Mouse (Mus musculus) midbrain, postnatal 0 days (tissue): ENCODE data around the gene Agbl4. TPM values are rescaled to one million over a fixed set of nuclear protein-coding genes. Genes with fewer than 3 reads are reported as not detected.
A peak's percentile ranks its signal among the peaks of the same experiment; 100 is the strongest.

Source experiments
- ATAC-seq: fragments of 200-750 bp; cut with Nextera tagmentation; 2 replicates; pipeline ENCODE4 v1.8.0; 2017; ENCODE audit warnings: moderate number of reproducible peaks, mild to moderate bottlenecking, moderate TSS enrichment, moderate library complexity; ENCODE audit not compliant: low FRiP score
- DNase-seq: peaks from one replicate; pipeline ENCODE4 v3.0.0-alpha.2; 2015; ENCODE audit warnings: low spot score
- H3K27ac ChIP-seq: fragments of 300-500 bp; sonication (generic); 2 replicates; pipeline ENCODE4 v1.5.1; 2014; ENCODE audit warnings: low read depth, mild to moderate bottlenecking, low read length, mixed read lengths
- H3K27me3 ChIP-seq: fragments of 300-500 bp; sonication (generic); 2 replicates; pipeline ENCODE4 v1.6.1; 2014; ENCODE audit warnings: low read length, control low read depth, mixed read lengths; ENCODE audit not compliant: insufficient read depth
- H3K36me3 ChIP-seq: fragments of 300-500 bp; sonication (generic); 2 replicates; pipeline ENCODE4 v1.6.1; 2014; ENCODE audit warnings: low read length, control low read depth, mixed read lengths; ENCODE audit not compliant: insufficient read depth
- H3K4me1 ChIP-seq: fragments of 300-500 bp; sonication (generic); 2 replicates; pipeline ENCODE4 v1.6.1; 2014; ENCODE audit warnings: mild to moderate bottlenecking, control low read depth, antibody characterized with exemption, low read length, mixed read lengths; ENCODE audit not compliant: insufficient read depth
- H3K4me2 ChIP-seq: fragments of 300-500 bp; sonication (generic); 2 replicates; pipeline ENCODE4 v1.6.1; 2014; ENCODE audit warnings: low read depth, mild to moderate bottlenecking, low read length, mixed read lengths; ENCODE audit not compliant: poor library complexity, severe bottlenecking
- H3K4me3 ChIP-seq: fragments of 300-500 bp; sonication (generic); 2 replicates; pipeline ENCODE4 v1.5.1; 2014; ENCODE audit warnings: low read depth, mild to moderate bottlenecking, low read length, moderate library complexity
- H3K9ac ChIP-seq: fragments of 300-500 bp; sonication (generic); replicated peaks from 2 replicates; pipeline ENCODE4 v1.6.1; 2014; ENCODE audit warnings: mild to moderate bottlenecking, low read length, moderate library complexity, mixed read lengths; ENCODE audit not compliant: poor library complexity, severe bottlenecking
- H3K9me3 ChIP-seq: fragments of 300-500 bp; sonication (generic); 2 replicates; pipeline ENCODE4 v1.6.1; 2016; ENCODE audit warnings: low read length, control low read depth
- CTCF ChIP-seq: IDR thresholded peaks from 2 replicates; pipeline ENCODE4 v1.5.1; 2016; ENCODE audit warnings: antibody characterized with exemption, mild to moderate bottlenecking
- WGBS: fragments of 180-500 bp; shearing (Covaris S2); extraction: QIAGEN DNeasy Blood & Tissue Kit; methylation state at CpG from one replicate; pipeline ENCODE4 v1.1.7; 2014; 5-methylcytosine and 5-hydroxymethylcytosine counted together
- polyA plus RNA-seq: library from polyadenylated mRNA; unstranded; fragments of >200 nt; fragmentation: Nextera tagmentation; extraction: Ambion mirVana; gene quantifications from 2 replicates; pipeline ENCODE4 v1.2.1, GENCODE M21; 2015
- total RNA-seq: library from RNA; depleted of rRNA; stranded (reverse); fragments of >200 nt; gene quantifications from 2 replicates; pipeline ENCODE4 v1.2.3, GENCODE M21; 2014

Agbl4 gene
- total and polyA plus RNA-seq, 2 experiments from 2014 or later = 5.0 to 9.2 TPM

DNA sequence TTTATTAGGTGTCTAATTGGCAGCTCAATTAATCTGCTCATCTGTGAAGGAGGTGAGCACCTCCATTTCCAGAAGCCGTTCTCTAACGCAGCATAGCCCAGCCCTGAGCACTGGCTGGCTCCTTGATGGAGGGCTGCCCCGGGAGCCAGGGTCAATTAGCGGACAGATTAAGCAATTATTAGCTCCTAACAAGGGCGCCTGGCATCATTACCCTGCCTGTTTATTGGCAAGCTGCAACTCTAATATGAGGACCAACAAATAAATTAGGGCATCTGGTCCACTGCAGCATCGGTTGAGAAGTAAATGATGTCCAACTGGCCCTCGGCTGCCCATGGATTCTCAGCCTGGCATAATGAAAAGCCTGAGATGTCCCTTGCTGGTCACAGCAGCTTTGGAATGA is 1148.5 kb downstream of the Agbl4 start:
- Histone ChIP-seq H3K9me3 (no peaks in the 10 kb centered on the region), H3K4me3 (no peak overlapping the region), H3K9ac (no peak overlapping the region), H3K4me2 (no peak overlapping the region), H3K27ac (no peak overlapping the region), H3K4me1 (no peaks in the 10 kb centered on the region), H3K36me3 (no peaks in the 10 kb centered on the region), H3K27me3 (no peaks in the 10 kb centered on the region)
- no peak for TF ChIP-seq CTCF
- ATAC-seq (no peak), DNase-seq (peak; percentile 21)
- WGBS = 77% methylated on average over 7 of the region's 7 CpGs

DNA sequence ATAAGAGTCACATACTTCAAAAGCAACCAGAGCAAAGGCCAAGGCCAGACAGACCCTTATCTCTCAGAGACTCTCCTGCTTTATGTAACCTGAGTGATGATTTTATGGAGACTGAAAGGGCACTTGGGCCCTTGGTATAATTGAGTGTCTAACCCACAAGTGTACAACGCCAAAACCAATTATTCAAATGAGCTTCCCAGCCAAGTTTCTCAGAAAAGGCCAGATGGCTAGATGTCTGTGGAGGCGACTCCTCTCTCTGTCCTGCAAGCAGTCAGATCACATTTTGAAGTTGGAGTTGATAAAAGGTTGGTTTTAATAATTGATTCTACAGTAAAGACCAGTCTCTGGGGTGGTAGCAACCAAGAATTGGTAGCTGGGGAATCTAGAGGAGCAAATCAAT is 1158.0 kb downstream of the Agbl4 start:
- no peak overlapping the region for H3K9ac ChIP-seq
- no peak overlapping the region for H3K4me2 ChIP-seq
- H3K4me3 ChIP-seq = no peak overlapping the region
- H3K9me3 ChIP-seq = no peaks in the 10 kb centered on the region
- no peaks in the 10 kb centered on the region for H3K36me3 ChIP-seq
- H3K4me1 ChIP-seq = no peaks in the 10 kb centered on the region
- WGBS = 70% methylated on average over 2 of the region's 2 CpGs
- DNase-seq = no peak
- TF ChIP-seq CTCF = no peak
- H3K27ac ChIP-seq = no peak overlapping the region
- ATAC-seq = no peak
- H3K27me3 ChIP-seq = no peaks in the 10 kb centered on the region

DNA sequence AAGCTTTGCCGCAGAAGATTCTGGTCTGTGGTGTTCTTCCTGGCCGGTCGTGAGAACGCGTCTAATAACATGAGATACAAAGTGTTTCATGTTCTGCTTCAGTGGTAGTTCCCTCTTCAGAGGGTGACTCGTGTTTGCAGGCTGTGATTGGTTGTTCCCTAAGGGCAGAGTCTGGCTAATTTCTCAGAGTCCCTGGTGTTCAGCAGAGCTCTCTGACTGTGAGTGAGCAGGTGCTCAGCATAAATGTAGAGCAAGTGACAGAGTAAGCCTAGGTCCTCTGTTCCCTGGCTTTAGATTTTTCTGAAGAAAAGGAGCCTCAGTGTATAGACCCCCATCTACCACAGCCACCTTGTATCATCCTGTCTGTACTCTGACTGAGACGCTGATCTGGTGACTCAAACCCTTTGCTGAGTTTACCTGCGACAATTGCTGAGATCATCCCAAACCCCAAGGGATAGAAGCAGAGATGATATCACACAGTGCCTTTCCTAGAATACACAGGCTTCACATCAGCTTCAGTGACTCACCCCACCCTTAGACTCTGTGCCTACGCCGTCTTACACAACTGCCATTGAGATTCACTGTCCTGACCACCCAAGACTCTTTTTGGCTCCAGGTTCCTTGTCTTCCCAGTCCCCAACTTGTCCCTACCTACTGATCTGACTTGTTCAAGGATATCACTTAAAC is 1179.8 kb downstream of the Agbl4 start:
- Histone ChIP-seq H3K27ac (no peak overlapping the region), H3K36me3 (no peaks in the 10 kb centered on the region), H3K9ac (no peak overlapping the region), H3K27me3 (no peaks in the 10 kb centered on the region), H3K4me1 (0 out of 2 replicates have a peak, but pooled peaks cover 6% of the 10 kb centered on the region), H3K4me3 (no peak overlapping the region), H3K4me2 (no peak overlapping the region), H3K9me3 (no peaks in the 10 kb centered on the region)
- DNase-seq (no peak), ATAC-seq (0 out of 2 replicates have a peak, but pooled peaks have one; percentile 20)
- no peak for TF ChIP-seq CTCF
- WGBS = 76% methylated on average over 10 of the region's 10 CpGs

GRCm38 (mm10) chr4:111579115-111579862 is 1181.8 kb downstream of the Agbl4 start:
- H3K27ac ChIP-seq = no peak overlapping the region; the same call in 1 of the 2 replicates
- H3K36me3 ChIP-seq = no peaks in the 10 kb centered on the region
- no peak for TF ChIP-seq CTCF
- WGBS = 45% methylated on average over 4 of the region's 4 CpGs
- H3K4me3 ChIP-seq = no peak overlapping the region
- no peaks in the 10 kb centered on the region for H3K27me3 ChIP-seq
- H3K9me3 ChIP-seq = no peaks in the 10 kb centered on the region
- ATAC-seq (peak; percentile 49; the same call in 1 of the 2 replicates), DNase-seq (no peak)
- H3K9ac ChIP-seq = no peak overlapping the region
- H3K4me2 ChIP-seq = no peak overlapping the region
- H3K4me1 ChIP-seq = 0 out of 2 replicates have a peak, but pooled peaks cover 6% of the 10 kb centered on the region

DNA sequence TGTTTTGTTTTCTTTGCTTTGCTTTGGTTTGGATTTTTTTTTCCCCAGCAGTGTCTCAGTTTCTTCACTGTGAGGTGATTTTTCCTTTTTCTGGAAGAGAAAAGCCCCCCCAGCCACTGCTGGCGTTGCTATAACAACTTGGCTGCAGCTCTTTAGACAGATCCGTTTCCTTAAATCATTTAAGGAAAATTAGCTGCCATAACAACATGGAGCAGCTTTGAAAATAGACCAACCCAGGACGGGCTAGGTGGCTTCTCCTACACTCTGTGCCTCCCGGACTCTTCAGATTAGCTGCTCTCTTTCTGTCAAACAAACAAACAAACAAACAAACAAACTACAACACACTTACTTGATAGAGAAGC is 1182.4 kb downstream of the Agbl4 start:
- Histone ChIP-seq H3K4me2 (no peak overlapping the region), H3K36me3 (no peaks in the 10 kb centered on the region), H3K27me3 (no peaks in the 10 kb centered on the region), H3K4me3 (no peak overlapping the region), H3K27ac (no peak overlapping the region; the same call in 1 of the 2 replicates), H3K4me1 (0 out of 2 replicates have a peak, but pooled peaks cover 6% of the 10 kb centered on the region), H3K9ac (no peak overlapping the region), H3K9me3 (no peaks in the 10 kb centered on the region)
- DNase-seq (peak; percentile 38), ATAC-seq (peak; percentile 67; the same call in 1 of the 2 replicates)
- no peak for TF ChIP-seq CTCF
- 11% methylated on average over 4 of the region's 4 CpGs for WGBS

- Histone ChIP-seq H3K4me1 (0 out of 2 replicates have a peak, but pooled peaks cover 6% of the 10 kb centered on the region), H3K27me3 (no peaks in the 10 kb centered on the region), H3K4me2 (no peak overlapping the region), H3K9me3 (no peaks in the 10 kb centered on the region), H3K36me3 (no peaks in the 10 kb centered on the region), H3K4me3 (no peak overlapping the region), H3K27ac (no peak overlapping the region; the same call in 1 of the 2 replicates), H3K9ac (no peak overlapping the region)
- WGBS = 100% methylated on average over 1 of the region's 1 CpGs
- ATAC-seq (0 out of 2 replicates have a peak, but pooled peaks have one; percentile 43), DNase-seq (no peak)
- TF ChIP-seq CTCF = no peak
These were observed 1182.8 kb downstream of the Agbl4 start for GRCm38 (mm10) chr4:111580239-111580638.
